Mouse (Mus musculus): ENCODE measurements around the gene Mettl14. TPM values are rescaled to one million over a fixed set of nuclear protein-coding genes. Genes with fewer than 3 reads are reported as not detected.

The Mettl14 gene
- polyA plus RNA-seq, 1 experiment from 2014 or later: 24.9 TPM

GRCm38 (mm10) chr3:123333055-123333424 is 52.9 kb downstream of the Mettl14 start:
- H3K9ac ChIP-seq (ENCODE audit: low read depth, low read length): no peak overlapping the region
- H3K4me3 ChIP-seq (ENCODE audit: low read length): no peak overlapping the region
- peak overlapping the region; percentile 34; the same call in 1 of the 2 replicates for H3K27ac ChIP-seq (ENCODE audit: low read length)
- no peaks in the 10 kb centered on the region for H3K27me3 ChIP-seq (replicated peaks; ENCODE audit: control insufficient read depth, insufficient read depth, low read length)
- WGBS: 20% methylated on average over 4 of the region's 4 CpGs
- no peak overlapping the region for H3K4me2 ChIP-seq (ENCODE audit: low read depth, low read length)
- H3K4me1 ChIP-seq (ENCODE audit: control insufficient read depth, insufficient read depth, low read length): peaks cover 27% of the 10 kb centered on the region
- ATAC-seq: 0 out of 2 replicates have a peak, but pooled peaks have one; percentile 21
- no peaks in the 10 kb centered on the region for H3K9me3 ChIP-seq (ENCODE audit: control insufficient read depth, low read length)
- H3K36me3 ChIP-seq (ENCODE audit: control insufficient read depth, insufficient read depth, low read length): no peaks in the 10 kb centered on the region

DNA sequence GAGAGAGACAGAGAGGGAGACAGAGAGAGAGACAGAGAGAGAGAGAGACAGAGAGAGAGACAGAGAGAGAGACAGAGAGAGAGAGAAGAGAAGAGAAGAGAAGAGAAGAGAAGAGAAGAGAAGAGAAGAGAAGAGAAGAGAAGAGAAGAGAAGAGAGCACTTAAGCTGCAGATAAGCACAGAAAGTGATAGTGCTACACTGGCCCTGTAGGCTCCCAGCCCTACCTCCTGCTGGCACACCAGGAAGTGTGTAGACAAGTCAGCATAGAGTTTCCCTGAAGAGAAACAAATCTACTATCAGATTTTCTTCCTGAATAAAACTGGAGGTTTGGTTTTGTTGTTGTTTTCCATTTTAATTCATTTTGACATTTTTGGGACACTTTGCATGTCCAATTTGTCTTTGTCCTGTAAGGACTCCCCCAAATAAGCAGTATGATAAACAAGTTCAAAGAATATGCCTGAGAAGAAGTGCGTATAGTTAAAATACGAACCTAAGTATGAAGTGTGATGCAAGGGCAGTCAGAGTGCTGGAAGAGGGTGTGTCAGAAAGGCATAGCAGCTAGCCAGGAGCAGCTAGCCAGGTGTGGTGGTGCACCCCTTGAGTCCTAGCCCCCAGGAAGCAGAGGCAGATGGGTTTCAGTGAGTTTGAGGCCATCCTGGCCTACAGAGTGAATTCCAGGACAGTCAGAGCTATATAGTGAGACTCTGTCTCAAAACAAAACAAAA is 53.4 kb downstream of the Mettl14 start:
- Histone ChIP-seq H3K4me2 (ENCODE audit: low read depth, low read length) (no peak overlapping the region), H3K36me3 (ENCODE audit: control insufficient read depth, insufficient read depth, low read length) (no peaks in the 10 kb centered on the region), H3K9ac (ENCODE audit: low read depth, low read length) (no peak overlapping the region), H3K27me3 (replicated peaks; ENCODE audit: control insufficient read depth, insufficient read depth, low read length) (no peaks in the 10 kb centered on the region), H3K4me1 (ENCODE audit: control insufficient read depth, insufficient read depth, low read length) (peaks cover 25% of the 10 kb centered on the region), H3K27ac (ENCODE audit: low read length) (peak overlapping the region; percentile 34), H3K9me3 (ENCODE audit: control insufficient read depth, low read length) (no peaks in the 10 kb centered on the region), H3K4me3 (ENCODE audit: low read length) (no peak overlapping the region)
- no peak for ATAC-seq
- WGBS: 69% methylated on average over 2 of the region's 2 CpGs

DNA sequence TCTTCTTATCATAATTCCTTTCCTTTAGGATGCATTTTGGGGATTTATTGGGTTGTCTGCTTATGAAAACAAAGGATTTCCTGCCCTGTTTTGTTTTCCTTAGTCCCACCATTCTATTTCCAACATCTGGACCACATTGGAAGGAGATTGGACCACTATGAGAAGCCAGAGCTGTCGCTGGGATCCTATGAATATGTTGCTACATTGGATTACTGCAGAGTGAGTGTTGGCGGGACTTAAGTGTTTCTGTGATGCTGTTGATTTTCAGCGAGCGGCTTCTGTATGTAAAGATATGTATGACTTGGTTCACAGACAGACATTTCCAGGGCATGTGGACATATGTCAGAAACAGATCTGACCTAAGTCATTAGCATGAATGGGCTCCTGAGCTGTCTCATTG is 55.7 kb downstream of the Mettl14 start:
- no peak for ATAC-seq

DNA sequence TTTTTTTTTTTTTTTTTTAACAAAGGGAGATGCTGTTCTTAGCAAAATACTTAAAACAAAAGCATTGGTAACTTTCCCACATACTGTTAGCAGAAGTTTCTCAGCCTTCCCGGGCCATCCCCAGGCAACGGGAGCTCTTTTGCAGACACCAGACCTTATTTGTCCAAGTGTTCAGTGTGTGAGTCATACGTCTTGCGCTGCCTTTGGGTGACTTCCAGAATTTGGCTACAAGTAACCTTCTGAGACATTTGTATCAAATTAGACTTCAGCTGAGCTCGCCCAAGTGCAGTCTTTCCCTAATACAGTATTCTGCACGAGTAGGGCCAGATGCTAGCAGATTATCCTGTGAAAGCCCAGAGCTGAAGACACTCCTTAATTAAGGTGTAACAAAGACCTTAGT is 56.7 kb downstream of the Mettl14 start:
- ATAC-seq: peak; percentile 57; the same call in 1 of the 2 replicates

More for the DNA sequence above, 55.7 kb downstream of the Mettl14 start:
- Histone ChIP-seq H3K4me1 (ENCODE audit: control insufficient read depth, insufficient read depth, low read length) (peaks cover 30% of the 10 kb centered on the region), H3K4me2 (ENCODE audit: low read depth, low read length) (no peak overlapping the region), H3K9ac (ENCODE audit: low read depth, low read length) (no peak overlapping the region), H3K4me3 (ENCODE audit: low read length) (no peak overlapping the region), H3K36me3 (ENCODE audit: control insufficient read depth, insufficient read depth, low read length) (no peaks in the 10 kb centered on the region), H3K27ac (ENCODE audit: low read length) (peak overlapping the region; percentile 66), H3K9me3 (ENCODE audit: control insufficient read depth, low read length) (no peaks in the 10 kb centered on the region), H3K27me3 (replicated peaks; ENCODE audit: control insufficient read depth, insufficient read depth, low read length) (no peaks in the 10 kb centered on the region)
- 67% methylated on average over 4 of the region's 4 CpGs for WGBS

DNA sequence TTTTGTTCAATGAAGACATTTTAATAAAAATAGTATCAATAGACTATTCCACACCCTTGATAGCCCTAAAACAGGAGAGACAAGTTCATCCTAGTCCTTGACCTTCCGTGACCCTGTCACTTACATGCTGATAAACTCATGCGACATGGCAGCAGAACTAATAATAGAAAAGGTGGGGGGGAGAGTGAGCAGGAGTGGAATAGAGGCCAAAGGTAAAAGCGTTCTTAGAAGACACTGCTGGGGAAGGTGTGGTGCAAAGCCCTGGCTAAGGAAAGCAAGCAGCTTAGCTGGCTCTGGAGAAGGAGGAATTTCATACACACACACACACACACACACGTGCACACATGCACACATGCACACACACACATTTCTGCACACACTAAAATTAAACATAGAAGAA is 61.6 kb downstream of the Mettl14 start:
- no peaks in the 10 kb centered on the region for H3K9me3 ChIP-seq (ENCODE audit: control insufficient read depth, low read length)
- H3K9ac ChIP-seq (ENCODE audit: low read depth, low read length): peak overlapping the region; percentile 45; the same call in 1 of the 2 replicates
- peak; percentile 61; the same call in 1 of the 2 replicates for ATAC-seq
- peaks cover 37% of the 10 kb centered on the region for H3K4me1 ChIP-seq (ENCODE audit: control insufficient read depth, insufficient read depth, low read length)
- no peaks in the 10 kb centered on the region for H3K27me3 ChIP-seq (replicated peaks; ENCODE audit: control insufficient read depth, insufficient read depth, low read length)
- H3K4me3 ChIP-seq (ENCODE audit: low read length): no peak overlapping the region
- 0 out of 2 replicates have a peak, but pooled peaks cover 5% of the 10 kb centered on the region for H3K36me3 ChIP-seq (ENCODE audit: control insufficient read depth, insufficient read depth, low read length)
- WGBS: 30% methylated on average over 4 of the region's 4 CpGs
- H3K4me2 ChIP-seq (ENCODE audit: low read depth, low read length): peak overlapping the region; percentile 19; the same call in 1 of the 2 replicates
- peak overlapping the region; percentile 80 for H3K27ac ChIP-seq (ENCODE audit: low read length)

More for the DNA sequence above, 56.7 kb downstream of the Mettl14 start:
- Histone ChIP-seq H3K4me2 (ENCODE audit: low read depth, low read length) (no peak overlapping the region), H3K27me3 (replicated peaks; ENCODE audit: control insufficient read depth, insufficient read depth, low read length) (no peaks in the 10 kb centered on the region), H3K4me1 (ENCODE audit: control insufficient read depth, insufficient read depth, low read length) (peaks cover 31% of the 10 kb centered on the region), H3K9ac (ENCODE audit: low read depth, low read length) (no peak overlapping the region), H3K27ac (ENCODE audit: low read length) (peak overlapping the region; percentile 73; the same call in 1 of the 2 replicates), H3K4me3 (ENCODE audit: low read length) (no peak overlapping the region), H3K9me3 (ENCODE audit: control insufficient read depth, low read length) (no peaks in the 10 kb centered on the region), H3K36me3 (ENCODE audit: control insufficient read depth, insufficient read depth, low read length) (no peaks in the 10 kb centered on the region)
- 47% methylated on average over 6 of the region's 6 CpGs for WGBS

GRCm38 (mm10) chr3:123322147-123322546 is 63.8 kb downstream of the Mettl14 start:
- no peaks in the 10 kb centered on the region for H3K27me3 ChIP-seq (replicated peaks; ENCODE audit: control insufficient read depth, insufficient read depth, low read length)
- H3K36me3 ChIP-seq (ENCODE audit: control insufficient read depth, insufficient read depth, low read length): 0 out of 2 replicates have a peak, but pooled peaks cover 5% of the 10 kb centered on the region
- WGBS: 49% methylated on average over 1 of the region's 1 CpGs
- no peak overlapping the region for H3K27ac ChIP-seq (ENCODE audit: low read length)
- no peak overlapping the region for H3K9ac ChIP-seq (ENCODE audit: low read depth, low read length)
- H3K4me2 ChIP-seq (ENCODE audit: low read depth, low read length): no peak overlapping the region
- ATAC-seq: no peak
- peaks cover 27% of the 10 kb centered on the region for H3K4me1 ChIP-seq (ENCODE audit: control insufficient read depth, insufficient read depth, low read length)
- H3K4me3 ChIP-seq (ENCODE audit: low read length): no peak overlapping the region
- H3K9me3 ChIP-seq (ENCODE audit: control insufficient read depth, low read length): no peaks in the 10 kb centered on the region

DNA sequence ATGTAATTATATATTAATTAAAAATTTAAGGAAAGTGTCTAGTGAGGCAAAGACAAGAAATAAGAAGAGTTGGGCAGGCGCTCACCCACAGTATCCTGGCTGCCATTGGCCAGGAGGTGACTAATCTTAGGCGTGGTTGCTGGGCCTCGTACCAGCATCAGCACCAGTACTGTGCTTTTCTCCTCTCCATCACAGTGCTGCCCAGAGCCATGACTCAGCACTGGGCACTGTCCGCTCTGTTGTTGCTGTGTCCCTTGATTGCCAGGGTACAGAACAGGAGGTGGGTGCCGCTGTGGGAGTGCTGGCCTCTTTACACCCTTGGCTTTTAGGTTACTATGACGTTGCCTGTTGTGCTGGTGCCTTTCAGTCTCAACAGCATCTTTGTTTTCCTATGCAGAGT is 64.3 kb downstream of the Mettl14 start:
- Histone ChIP-seq H3K27ac (ENCODE audit: low read length) (peak overlapping the region; percentile 54; the same call in 1 of the 2 replicates), H3K9ac (ENCODE audit: low read depth, low read length) (no peak overlapping the region), H3K36me3 (ENCODE audit: control insufficient read depth, insufficient read depth, low read length) (0 out of 2 replicates have a peak, but pooled peaks cover 5% of the 10 kb centered on the region), H3K4me3 (ENCODE audit: low read length) (no peak overlapping the region), H3K27me3 (replicated peaks; ENCODE audit: control insufficient read depth, insufficient read depth, low read length) (no peaks in the 10 kb centered on the region), H3K4me2 (ENCODE audit: low read depth, low read length) (no peak overlapping the region), H3K9me3 (ENCODE audit: control insufficient read depth, low read length) (no peaks in the 10 kb centered on the region), H3K4me1 (ENCODE audit: control insufficient read depth, insufficient read depth, low read length) (peaks cover 27% of the 10 kb centered on the region)
- 86% methylated on average over 6 of the region's 6 CpGs for WGBS
- ATAC-seq: no peak

DNA sequence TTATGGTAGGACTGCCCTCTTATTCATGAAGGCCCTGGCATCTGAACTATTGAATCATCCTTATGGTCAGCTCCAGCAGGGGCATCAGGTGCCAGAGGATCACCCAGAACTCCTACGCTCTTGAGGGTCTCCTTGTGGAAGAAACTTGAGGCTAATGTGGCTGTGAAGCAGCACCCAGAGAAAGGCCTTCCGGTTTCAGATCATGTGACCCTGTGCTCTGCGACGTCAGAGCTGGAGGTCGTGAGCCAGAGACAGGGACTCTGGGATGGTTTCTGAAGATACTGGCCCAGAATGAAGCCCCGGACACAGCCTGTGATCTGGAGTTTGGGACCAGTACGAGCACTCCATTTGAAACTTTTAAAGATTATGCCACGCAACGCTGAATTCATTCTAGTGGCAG is 65.6 kb downstream of the Mettl14 start:
- H3K4me2 ChIP-seq (ENCODE audit: low read depth, low read length): no peak overlapping the region
- no peaks in the 10 kb centered on the region for H3K27me3 ChIP-seq (replicated peaks; ENCODE audit: control insufficient read depth, insufficient read depth, low read length)
- H3K4me3 ChIP-seq (ENCODE audit: low read length): no peak overlapping the region
- H3K9me3 ChIP-seq (ENCODE audit: control insufficient read depth, low read length): no peaks in the 10 kb centered on the region
- no peak for ATAC-seq
- no peak overlapping the region; the same call in 1 of the 2 replicates for H3K27ac ChIP-seq (ENCODE audit: low read length)
- 80% methylated on average over 9 of the region's 9 CpGs for WGBS
- H3K9ac ChIP-seq (ENCODE audit: low read depth, low read length): no peak overlapping the region
- H3K4me1 ChIP-seq (ENCODE audit: control insufficient read depth, insufficient read depth, low read length): peaks cover 22% of the 10 kb centered on the region
- 0 out of 2 replicates have a peak, but pooled peaks cover 5% of the 10 kb centered on the region for H3K36me3 ChIP-seq (ENCODE audit: control insufficient read depth, insufficient read depth, low read length)
